Mouse (Mus musculus) erythroblast, embryonic 14.5 days (primary cell): ENCODE data around the gene Gzma.

Source experiments
- GATA1 ChIP-seq: IDR thresholded peaks from 2 replicates; pipeline ENCODE4 v1.6.1; 2012; ENCODE audit warnings: low read length, inconsistent platforms, mixed read lengths
- TAL1 ChIP-seq: IDR thresholded peaks from 3 replicates; pipeline ENCODE4 v1.6.1; 2012; ENCODE audit warnings: low read length, inconsistent platforms, mixed read lengths

GRCm38 (mm10) chr13:113097011-113097410 lies 3.8 kb downstream of the Gzma start:
- TF ChIP-seq TAL1 (no peak), GATA1 (no peak)
